Mouse (Mus musculus) frontal cortex, postnatal 36 days (tissue): ENCODE results near the gene Olfr866.

ENCODE experiments used
- DNase-seq, 2 experiments: peaks; one replicate each; pipeline ENCODE4 v3.0.0; 2022; ENCODE audit warnings: low spot score in 2 of 2

Gene Olfr866

GRCm38 (mm10) chr9:20027935-20028334 is at the start of gene Olfr866:
Gene Olfr866, minus strand, starts transcription at chr9:20028035.
- DNase-seq = no peak

- DNase-seq = no peak
These were observed 45.8 kb upstream of the Olfr866 start for GRCm38 (mm10) chr9:20073523-20074177.

DNA sequence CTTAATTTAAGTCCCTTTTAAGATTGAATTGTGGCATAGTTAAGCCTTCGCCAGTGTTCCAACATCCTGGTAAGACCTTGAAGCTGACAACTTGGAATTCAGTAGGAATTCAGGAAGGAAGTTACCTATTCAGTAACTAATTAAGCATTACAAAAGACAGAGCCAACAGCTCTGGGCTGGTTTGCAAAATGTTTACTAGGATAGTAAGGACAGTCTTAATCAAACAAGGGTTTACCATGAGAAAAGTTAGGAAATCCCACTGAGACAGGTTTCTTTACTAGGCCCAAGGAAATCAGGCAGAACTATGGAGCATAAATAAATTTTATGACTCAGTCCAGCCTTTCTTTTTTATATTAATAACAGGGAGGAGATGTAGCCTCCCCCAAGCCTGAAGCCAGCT is 43.5 kb upstream of the Olfr866 start:
- DNase-seq = no peak

DNA sequence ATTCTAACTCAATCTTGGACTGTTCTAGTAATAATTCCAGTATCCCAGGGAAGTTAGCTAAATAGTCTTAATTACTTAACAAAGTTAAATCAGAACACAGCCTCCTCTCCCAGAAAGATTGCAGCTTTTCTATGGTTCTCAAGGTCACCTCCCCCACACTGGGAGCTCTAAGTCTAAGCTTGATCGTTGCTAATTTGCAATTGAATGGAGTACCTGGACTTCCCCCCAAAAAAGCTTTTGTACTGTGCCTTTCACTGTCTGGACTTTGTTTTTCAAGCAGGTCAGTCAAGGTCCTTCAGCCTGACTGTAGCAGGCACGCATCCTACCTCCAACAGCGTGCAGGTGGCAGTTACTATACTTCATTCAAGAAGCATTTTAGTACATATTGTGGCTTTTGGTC is 42.4 kb upstream of the Olfr866 start:
- no peak for DNase-seq

- DNase-seq = no peak
These were observed 29.6 kb upstream of the Olfr866 start, which contains the start of gene Olfr867 for GRCm38 (mm10) chr9:20057462-20057861. Gene Olfr867, minus strand, starts transcription at chr9:20057562.

- no peak for DNase-seq
These were observed 20.1 kb upstream of the Olfr866 start for GRCm38 (mm10) chr9:20047964-20048363.
